Mouse (Mus musculus): ENCODE measurements around the gene Olfr461. TPM values are rescaled to one million over a fixed set of nuclear protein-coding genes. Genes with fewer than 3 reads are reported as not detected.

Gene Olfr461
- polyA plus RNA-seq, 1 experiment from 2014 or later, result 0.19 TPM

DNA sequence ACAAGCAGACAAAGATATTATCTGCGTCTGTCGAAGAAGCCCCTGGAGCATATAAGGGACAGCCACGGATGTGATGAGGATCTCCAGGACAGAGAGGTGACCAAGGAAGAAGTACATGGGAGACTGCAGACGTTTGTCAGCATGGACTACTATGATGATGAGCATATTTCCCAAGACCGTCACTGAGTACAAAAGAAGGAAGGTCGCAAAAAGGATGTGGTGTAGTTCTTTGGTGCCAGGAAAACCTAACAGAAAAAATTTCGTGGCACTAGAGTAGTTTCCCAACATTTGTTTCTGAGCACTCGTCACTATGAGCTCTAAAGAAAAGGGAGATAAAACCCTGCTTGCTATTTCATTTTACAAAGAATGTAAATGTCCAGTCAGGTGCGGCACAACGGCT is 10.2 kb downstream of the Olfr461 start:
- Histone ChIP-seq H3K9ac (ENCODE audit: low read length) (no peak overlapping the region), H3K9me3 (ENCODE audit: control insufficient read depth, low read length) (no peaks in the 10 kb centered on the region), H3K27ac (ENCODE audit: low read depth, low read length) (no peak overlapping the region), H3K27me3 (ENCODE audit: control insufficient read depth, insufficient read depth, low read length) (no peaks in the 10 kb centered on the region), H3K4me2 (no peak overlapping the region), H3K36me3 (ENCODE audit: control insufficient read depth, insufficient read depth, low read length) (no peaks in the 10 kb centered on the region), H3K4me3 (ENCODE audit: low read depth, low read length) (no peak overlapping the region), H3K4me1 (ENCODE audit: control insufficient read depth, insufficient read depth, low read length) (no peaks in the 10 kb centered on the region)
- WGBS, result 85% methylated on average over 10 of the region's 10 CpGs
- DNase-seq (ENCODE audit: low spot score, missing footprints) (no peak), ATAC-seq (ENCODE audit: low FRiP score) (no peak)

DNA sequence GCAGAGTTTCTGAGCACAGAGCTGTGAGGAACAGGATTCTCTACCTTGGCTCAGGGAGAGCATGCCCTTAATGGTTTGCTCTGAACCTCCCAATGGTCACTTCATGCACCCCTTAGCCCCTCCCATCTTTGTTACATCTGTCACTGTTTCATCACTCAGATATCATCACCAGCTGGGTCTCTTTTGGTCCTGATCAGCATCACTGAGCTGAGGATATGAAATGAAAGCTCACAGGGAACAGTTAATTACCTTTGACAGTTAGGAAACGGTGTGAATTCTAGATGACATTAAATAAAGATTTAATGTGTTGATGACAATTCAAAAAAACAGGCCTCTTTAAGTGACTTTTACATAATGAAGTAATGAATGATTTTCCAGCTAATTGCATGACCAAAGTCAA is 35.4 kb downstream of the Olfr461 start, which contains the start of gene Prss37:
Prss37 (minus strand) TSS at position 101 of the 400 bp plus-strand sequence.
- no peaks in the 10 kb centered on the region for H3K9me3 ChIP-seq (ENCODE audit: control insufficient read depth, low read length)
- H3K4me1 ChIP-seq (ENCODE audit: control insufficient read depth, insufficient read depth, low read length), result no peaks in the 10 kb centered on the region
- H3K27me3 ChIP-seq (ENCODE audit: control insufficient read depth, insufficient read depth, low read length), result no peaks in the 10 kb centered on the region
- H3K4me2 ChIP-seq, result no peak within 1 kb of the TSS
- no peak within 1 kb of the TSS for H3K4me3 ChIP-seq (ENCODE audit: low read depth, low read length)
- H3K9ac ChIP-seq (ENCODE audit: low read length), result no peak within 1 kb of the TSS
- DNase-seq (ENCODE audit: low spot score, missing footprints) (no peak), ATAC-seq (ENCODE audit: low FRiP score) (no peak)
- H3K36me3 ChIP-seq (ENCODE audit: control insufficient read depth, insufficient read depth, low read length), result no peaks in the 10 kb centered on the region
- no peak within 1 kb of the TSS for H3K27ac ChIP-seq (ENCODE audit: low read depth, low read length)
- 69% methylated on average over 1 of the region's 1 CpGs for WGBS

DNA sequence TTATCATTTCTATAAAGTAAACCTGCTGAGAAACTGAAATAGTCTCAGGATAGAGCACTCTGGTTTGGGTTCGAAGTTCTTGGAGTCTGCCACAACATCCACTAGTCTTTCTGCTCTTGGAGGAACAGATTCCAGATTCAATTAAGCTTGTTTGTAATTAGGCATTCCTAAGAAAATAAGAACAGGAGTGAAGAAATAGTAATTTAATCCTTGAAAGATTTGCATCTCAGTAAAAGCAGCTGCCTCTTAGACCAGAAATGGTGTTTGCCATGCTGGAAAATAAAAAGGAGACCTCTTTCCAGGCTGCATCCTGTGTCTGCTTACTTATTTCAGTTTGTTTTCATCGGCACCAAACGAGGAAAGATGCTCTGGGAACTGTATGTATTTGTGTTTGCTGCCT is 61.6 kb downstream of the Olfr461 start, which contains the start of gene Tas2r108:
Tas2r108 (plus strand) TSS at position 301 of the 400 bp plus-strand sequence.
- ATAC-seq (ENCODE audit: low FRiP score) (no peak), DNase-seq (ENCODE audit: low spot score, missing footprints) (no peak)
- H3K27ac ChIP-seq (ENCODE audit: low read depth, low read length), result no peak within 1 kb of the TSS
- H3K4me1 ChIP-seq (ENCODE audit: control insufficient read depth, insufficient read depth, low read length), result no peaks in the 10 kb centered on the region
- H3K4me3 ChIP-seq (ENCODE audit: low read depth, low read length), result no peak within 1 kb of the TSS
- no peak within 1 kb of the TSS for H3K9ac ChIP-seq (ENCODE audit: low read length)
- WGBS, result 90% methylated on average over 3 of the region's 3 CpGs
- no peaks in the 10 kb centered on the region for H3K9me3 ChIP-seq (ENCODE audit: control insufficient read depth, low read length)
- no peaks in the 10 kb centered on the region for H3K36me3 ChIP-seq (ENCODE audit: control insufficient read depth, insufficient read depth, low read length)
- H3K27me3 ChIP-seq (ENCODE audit: control insufficient read depth, insufficient read depth, low read length), result no peaks in the 10 kb centered on the region
- no peak within 1 kb of the TSS for H3K4me2 ChIP-seq

Other genes with a start within 250 kb of the Olfr461 start
- 39.4 and 43.0 TPM in 2 replicates for gene Agk, start 229.9 kb downstream of the Olfr461 start, polyA plus RNA-seq (2014; fragmentation: Nextera tagmentation; extraction: Ambion mirVana)
- 13.1 and 15.8 TPM in 2 replicates for gene E330009J07Rik, start 118.9 kb downstream of the Olfr461 start, polyA plus RNA-seq (2014; fragmentation: Nextera tagmentation; extraction: Ambion mirVana)
- gene Wee2, start 116.0 kb downstream of the Olfr461 start, polyA plus RNA-seq (2014; fragmentation: Nextera tagmentation; extraction: Ambion mirVana), result not detected in 2 replicates
- gene Ssbp1, start 83.7 kb downstream of the Olfr461 start, polyA plus RNA-seq (2014; fragmentation: Nextera tagmentation; extraction: Ambion mirVana), result 183 and 194 TPM in 2 replicates
- 0.36 TPM in 1 of 2 replicates, not detected in the other for gene Tas2r137, start 63.8 kb downstream of the Olfr461 start, polyA plus RNA-seq (2014; fragmentation: Nextera tagmentation; extraction: Ambion mirVana)
- 0.14 and 0.17 TPM in 2 replicates for gene Tas2r108, start 61.5 kb downstream of the Olfr461 start, polyA plus RNA-seq (2014; fragmentation: Nextera tagmentation; extraction: Ambion mirVana)
- not detected in 2 replicates for gene Prss37, start 35.5 kb downstream of the Olfr461 start, polyA plus RNA-seq (2014; fragmentation: Nextera tagmentation; extraction: Ambion mirVana)
- not detected in 2 replicates for gene Olfr460, start 14.4 kb upstream of the Olfr461 start, polyA plus RNA-seq (2014; fragmentation: Nextera tagmentation; extraction: Ambion mirVana)
- 0.37 and 0.73 TPM in 2 replicates for gene Clec5a, start 30.8 kb upstream of the Olfr461 start, polyA plus RNA-seq (2014; fragmentation: Nextera tagmentation; extraction: Ambion mirVana)
- not detected in 2 replicates for gene Tas2r138, start 58.3 kb upstream of the Olfr461 start, polyA plus RNA-seq (2014; fragmentation: Nextera tagmentation; extraction: Ambion mirVana)
- gene Mgam, start 73.8 kb upstream of the Olfr461 start, polyA plus RNA-seq (2014; fragmentation: Nextera tagmentation; extraction: Ambion mirVana), result not detected in 2 replicates

Measured in midbrain, embryonic 11.5 days (tissue).